Mouse (Mus musculus): ENCODE results near the gene Ezr. TPM values are rescaled to one million over a fixed set of nuclear protein-coding genes. Genes with fewer than 3 reads are reported as not detected.
A peak's percentile ranks its signal among the peaks of the same experiment; 100 is the strongest.
"Not testable (repeated sequence)": the region's sequence is repeated elsewhere in the genome, so short reads cannot be mapped to it uniquely, and the experiment has no call there.

Gene Ezr
- polyA plus RNA-seq, 1 experiment, result 84.0 TPM

- 12% methylated on average over 2 of the region's 8 CpGs for WGBS
- not testable (repeated sequence) for H3K4me3 ChIP-seq (replicated peaks; ENCODE audit: extremely low read depth, low read depth, low read length); DNase-seq; H3K4me1 ChIP-seq (ENCODE audit: control insufficient read depth, insufficient read depth, low read length)
These were observed 79.9 kb downstream of the Ezr start for GRCm38 (mm10) chr17:6702625-6703221.

- H3K4me3 ChIP-seq (replicated peaks; ENCODE audit: extremely low read depth, low read depth, low read length); H3K4me1 ChIP-seq (ENCODE audit: control insufficient read depth, insufficient read depth, low read length); DNase-seq: not testable (repeated sequence)
- 70% methylated on average over 4 of the region's 7 CpGs for WGBS
These were observed 82.5 kb downstream of the Ezr start for GRCm38 (mm10) chr17:6700077-6700476.

GRCm38 (mm10) chr17:6699502-6699901 is 83.1 kb downstream of the Ezr start:
- not testable (repeated sequence) for H3K4me3 ChIP-seq (replicated peaks; ENCODE audit: extremely low read depth, low read depth, low read length); H3K4me1 ChIP-seq (ENCODE audit: control insufficient read depth, insufficient read depth, low read length); DNase-seq
- 83% methylated on average over 9 of the region's 9 CpGs for WGBS

- H3K4me3 ChIP-seq (replicated peaks; ENCODE audit: extremely low read depth, low read depth, low read length); DNase-seq; H3K4me1 ChIP-seq (ENCODE audit: control insufficient read depth, insufficient read depth, low read length): not testable (repeated sequence)
- 30% methylated on average over 4 of the region's 4 CpGs for WGBS
- TF ChIP-seq CTCF (IDR thresholded peaks at IDR 0.05; ENCODE audit: insufficient read depth, low read length), result peak; percentile 14; the same call in 1 of the 2 replicates
These were observed 85.3 kb downstream of the Ezr start for GRCm38 (mm10) chr17:6697224-6697775.

- DNase-seq; H3K4me1 ChIP-seq (ENCODE audit: control insufficient read depth, insufficient read depth, low read length); H3K4me3 ChIP-seq (replicated peaks; ENCODE audit: extremely low read depth, low read depth, low read length): not testable (repeated sequence)
- WGBS, result 65% methylated on average over 8 of the region's 8 CpGs
These were observed 86.1 kb downstream of the Ezr start for GRCm38 (mm10) chr17:6696521-6696920.

GRCm38 (mm10) chr17:6695712-6696111 is 86.9 kb downstream of the Ezr start:
- H3K4me1 ChIP-seq (ENCODE audit: control insufficient read depth, insufficient read depth, low read length); DNase-seq; H3K4me3 ChIP-seq (replicated peaks; ENCODE audit: extremely low read depth, low read depth, low read length): not testable (repeated sequence)
- WGBS, result 78% methylated on average over 9 of the region's 9 CpGs

- peak; percentile 92 for DNase-seq
- TF ChIP-seq CTCF (IDR thresholded peaks at IDR 0.05; ENCODE audit: insufficient read depth, low read length), result peak; percentile 35; the same call in 1 of the 2 replicates
- H3K4me3 ChIP-seq (replicated peaks; ENCODE audit: extremely low read depth, low read depth, low read length); H3K4me1 ChIP-seq (ENCODE audit: control insufficient read depth, insufficient read depth, low read length): not testable (repeated sequence)
- 11% methylated on average over 2 of the region's 2 CpGs for WGBS
These were observed 91.0 kb downstream of the Ezr start for GRCm38 (mm10) chr17:6691596-6691995.

- not testable (repeated sequence) for DNase-seq; H3K4me1 ChIP-seq (ENCODE audit: control insufficient read depth, insufficient read depth, low read length); H3K4me3 ChIP-seq (replicated peaks; ENCODE audit: extremely low read depth, low read depth, low read length)
- 92% methylated on average over 3 of the region's 4 CpGs for WGBS
These were observed 93.2 kb downstream of the Ezr start for GRCm38 (mm10) chr17:6689344-6689743.

Other genes with a start within 250 kb of the Ezr start
- gene Dynlt1c, start 181.1 kb downstream of the Ezr start, polyA plus RNA-seq (2012; rRNA removed), result 11.9 and 15.2 TPM in 2 replicates
- 55.1 and 74.7 TPM in 2 replicates for gene Dynlt1f, start 126.9 kb downstream of the Ezr start, polyA plus RNA-seq (2012; rRNA removed)
- 0.70 and 1.1 TPM in 2 replicates for gene Sytl3, start 123.7 kb downstream of the Ezr start, polyA plus RNA-seq (2012; rRNA removed)
- 25.7 and 29.1 TPM in 2 replicates for gene Rsph3b, start 165.9 kb upstream of the Ezr start, polyA plus RNA-seq (2012; rRNA removed)
- gene Tagap1, start 178.4 kb upstream of the Ezr start, polyA plus RNA-seq (2012; rRNA removed), result 10.1 and 13.1 TPM in 2 replicates
- gene Rnaset2b, start 187.8 kb upstream of the Ezr start, polyA plus RNA-seq (2012; rRNA removed), result 72.0 and 172 TPM in 2 replicates
- gene Gm49721, start 196.1 kb upstream of the Ezr start, polyA plus RNA-seq (2012; rRNA removed), result 0.47 TPM in 1 of 2 replicates, not detected in the other
- not detected in 2 replicates for gene Gm1604a, start 242.8 kb upstream of the Ezr start, polyA plus RNA-seq (2012; rRNA removed)

All from lung, adult 2 months (tissue).